Mouse (Mus musculus): ENCODE measurements at regions not wholly inside any gene's neighbourhood (a gene's known extent, or its start where the extent isn't known, plus 50 kb on each side); places are given as distances from the start of the nearest gene placed in this dataset.

DNA sequence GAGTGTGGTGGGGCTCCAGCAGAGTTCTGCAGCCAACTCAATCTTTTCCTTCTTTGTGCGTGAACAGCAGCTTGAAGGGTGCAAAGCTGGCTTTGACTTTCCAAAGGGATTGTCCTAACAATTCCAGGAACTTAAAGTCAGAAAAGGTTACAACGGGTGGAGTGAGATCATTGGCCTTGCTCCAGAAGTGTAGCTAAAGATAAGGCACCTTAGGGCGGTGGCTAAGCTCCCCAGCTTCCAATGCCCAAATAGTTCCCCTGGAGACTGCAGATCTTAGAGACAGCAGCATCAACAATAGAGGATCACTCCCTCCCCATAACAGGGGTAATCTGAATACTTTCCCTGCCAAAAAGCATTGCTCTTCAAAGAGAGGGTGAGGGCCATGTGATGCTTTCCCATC, 62.3 kb upstream of the Cd93 start:
- DNase-seq: no peak

DNA sequence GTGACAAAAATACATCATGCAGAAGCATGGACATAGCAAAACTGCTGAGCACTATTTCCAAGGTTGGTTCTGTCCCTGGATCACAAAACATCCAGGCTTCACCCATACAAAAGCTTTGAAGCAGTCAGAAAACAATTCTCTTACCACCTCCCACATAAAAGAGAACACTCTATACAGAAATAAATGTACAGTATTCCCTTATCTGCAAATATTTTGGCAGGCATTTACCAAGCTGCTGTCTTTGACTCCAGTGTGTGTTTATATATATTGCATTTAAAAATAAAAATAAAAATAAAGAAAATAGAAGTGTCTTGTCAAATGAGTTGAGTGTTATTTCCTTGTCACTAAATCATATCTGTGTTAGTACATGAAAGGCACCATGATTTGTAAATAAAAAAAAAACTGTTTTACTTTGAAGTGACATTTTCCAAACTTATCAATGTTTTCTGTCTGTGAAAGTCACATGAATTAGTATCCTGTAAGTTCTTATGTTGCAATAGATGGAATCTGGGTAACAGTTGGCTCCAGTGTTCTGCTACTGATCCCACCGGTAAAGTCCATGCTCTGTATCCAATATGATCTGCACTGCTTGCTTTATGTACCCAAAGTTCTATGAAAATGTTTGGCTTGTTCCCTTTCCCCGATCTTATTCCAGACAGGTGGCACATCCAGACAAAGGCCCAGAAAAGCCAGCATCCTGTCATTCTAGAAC, 59.9 kb upstream of the Cd93 start:
- DNase-seq: no peak

DNA sequence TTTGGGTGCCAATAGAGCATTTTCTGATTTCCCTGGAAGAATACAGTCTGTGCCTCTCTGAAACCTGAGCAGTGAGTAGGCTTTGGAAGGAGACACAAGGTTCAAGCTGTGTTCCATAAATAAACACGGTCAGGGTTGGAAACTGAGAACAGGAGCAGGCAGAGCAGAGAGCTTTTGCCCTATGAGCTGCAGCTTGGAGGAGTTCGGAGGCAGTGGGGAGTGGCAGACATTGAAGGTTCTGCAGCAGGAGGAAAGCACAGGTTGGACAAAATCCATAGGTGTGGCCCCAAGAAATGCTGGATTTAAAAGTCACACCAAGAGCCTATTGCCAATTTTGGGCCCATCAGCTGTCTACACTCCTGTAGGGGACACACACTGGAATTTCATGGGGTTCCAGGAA, 59.0 kb upstream of the Cd93 start:
- DNase-seq: no peak

DNA sequence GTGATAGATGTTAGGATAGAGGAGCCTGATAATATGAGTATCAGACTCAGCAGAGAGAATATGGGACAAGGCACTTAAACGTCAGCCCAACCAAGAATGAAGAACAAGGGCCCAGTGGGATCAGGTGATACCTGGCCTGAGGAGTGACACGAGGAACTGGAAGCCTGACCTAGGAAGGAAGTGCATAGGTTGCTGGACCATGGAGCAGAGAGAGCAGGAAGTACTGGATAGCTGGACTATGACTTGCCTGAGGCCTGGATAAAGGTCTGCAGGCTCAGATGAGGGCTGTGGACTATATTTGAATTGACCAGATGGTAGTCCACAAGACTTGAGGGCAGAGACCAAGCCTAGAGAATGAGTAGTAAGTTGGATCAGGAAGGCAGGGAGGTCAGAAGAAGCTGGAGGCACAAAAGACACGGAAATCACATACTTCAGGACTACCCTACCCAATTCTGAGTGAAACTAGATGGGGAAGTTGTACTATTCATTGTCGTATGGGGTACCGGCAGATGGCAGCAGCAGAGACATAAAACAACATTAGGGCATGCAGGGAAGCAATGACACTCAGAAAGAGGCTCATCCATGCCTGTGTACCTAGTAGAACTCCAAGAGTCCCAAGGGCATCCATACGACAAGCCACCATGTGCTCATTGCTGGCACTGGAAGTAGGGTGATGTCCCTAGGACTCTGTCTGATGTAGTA, 57.0 kb upstream of the Cd93 start:
- DNase-seq: no peak

DNA sequence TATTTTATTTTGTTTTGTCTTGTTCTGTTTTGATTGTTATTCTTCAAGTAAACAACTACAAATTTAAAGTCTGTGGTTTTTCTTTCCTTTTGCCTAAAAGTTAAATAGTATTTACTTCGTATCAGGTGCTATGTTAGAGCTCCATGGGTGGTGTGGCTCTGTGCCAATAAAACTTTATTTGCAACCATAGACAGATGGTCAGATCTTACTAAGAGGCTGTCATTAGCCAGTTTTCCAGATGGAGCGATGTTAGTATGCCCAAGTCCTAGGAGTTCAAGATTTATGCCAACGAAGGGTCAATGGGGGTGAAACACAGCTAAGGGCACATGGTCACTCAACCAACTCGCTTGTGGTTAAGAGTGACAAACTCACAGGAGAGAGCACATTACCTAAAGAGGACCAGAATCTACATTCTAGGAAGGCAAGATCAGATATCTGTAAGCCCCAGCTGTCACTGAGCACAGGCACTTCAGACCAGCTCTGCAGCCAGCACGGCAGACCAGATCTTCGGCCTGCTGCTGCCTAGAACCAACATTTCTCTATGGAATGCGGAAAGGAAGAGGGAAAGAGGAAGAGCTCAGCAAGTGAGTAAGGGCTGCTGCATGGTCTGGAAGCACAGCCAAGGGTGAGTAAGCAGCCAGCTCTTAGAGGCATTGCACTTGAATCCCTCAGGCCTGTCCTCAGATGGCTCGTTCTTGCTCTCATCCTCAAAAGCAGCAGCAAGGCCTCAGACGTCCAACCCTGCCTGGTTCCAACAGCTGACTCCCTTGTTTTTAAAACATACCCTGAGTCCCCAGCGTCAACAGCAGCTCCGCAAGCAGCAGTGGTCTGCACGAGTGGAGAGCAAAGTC, 54.3 kb upstream of the Cd93 start:
- DNase-seq: no peak

DNA sequence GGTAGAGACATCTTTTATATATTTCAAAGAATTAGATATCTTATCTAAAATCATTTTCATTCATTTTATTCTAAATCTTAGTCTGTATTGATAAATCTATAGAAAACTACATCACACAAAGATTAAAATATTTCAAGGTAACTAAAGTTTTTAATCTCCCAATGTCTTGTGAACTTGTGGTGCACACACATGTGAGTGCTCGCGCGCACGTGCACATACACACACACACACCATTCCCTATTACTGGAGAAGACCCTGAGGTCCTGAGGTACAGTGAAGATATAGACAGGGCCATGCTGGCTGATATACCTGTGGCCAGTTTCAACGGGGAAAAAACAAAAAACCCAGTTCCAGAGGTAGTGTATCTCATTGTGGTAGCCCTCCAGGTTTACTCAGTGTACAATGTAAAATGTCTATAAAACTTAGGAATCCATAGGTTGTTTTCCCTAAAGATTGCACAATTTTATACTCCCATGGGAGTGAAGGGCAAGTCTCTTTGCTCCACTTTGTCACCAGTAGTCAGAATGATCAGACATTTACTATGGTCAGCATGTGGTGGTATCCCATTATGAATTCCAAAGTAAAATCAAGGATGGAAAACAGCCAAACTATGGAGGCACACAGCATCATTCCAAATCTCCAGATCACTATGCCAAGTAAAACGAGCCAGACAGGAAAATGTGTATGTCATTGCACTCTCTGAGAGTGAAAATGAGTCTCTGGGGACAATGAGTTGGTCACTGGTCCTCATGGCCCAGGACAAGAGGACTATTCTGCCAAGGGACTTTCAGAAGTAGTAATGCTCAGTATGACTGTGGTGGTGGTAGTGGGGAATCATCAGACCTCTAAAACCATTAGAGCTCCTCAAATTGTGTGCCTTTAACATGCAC, 53.0 kb upstream of the Cd93 start:
- DNase-seq: no peak

DNA sequence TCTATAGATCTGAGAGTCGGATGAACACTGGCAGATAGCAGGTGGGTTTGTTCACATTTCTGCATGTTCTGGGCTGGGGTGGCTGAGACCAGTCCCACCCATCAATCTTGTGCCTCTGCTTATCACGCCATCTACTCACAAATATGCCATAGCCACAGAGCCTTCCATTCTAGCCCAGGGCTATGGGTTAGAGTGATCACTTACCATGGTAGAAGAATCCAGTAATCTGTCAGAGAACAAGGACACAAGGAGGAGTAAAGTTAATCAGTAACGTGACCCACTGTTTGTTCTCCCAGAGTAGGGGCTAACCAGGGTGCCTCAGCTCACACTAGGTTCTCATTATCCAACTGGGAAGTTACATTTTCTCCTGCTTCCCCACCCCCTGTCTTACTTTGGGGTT, 52.1 kb upstream of the Cd93 start:
- DNase-seq: no peak

DNA sequence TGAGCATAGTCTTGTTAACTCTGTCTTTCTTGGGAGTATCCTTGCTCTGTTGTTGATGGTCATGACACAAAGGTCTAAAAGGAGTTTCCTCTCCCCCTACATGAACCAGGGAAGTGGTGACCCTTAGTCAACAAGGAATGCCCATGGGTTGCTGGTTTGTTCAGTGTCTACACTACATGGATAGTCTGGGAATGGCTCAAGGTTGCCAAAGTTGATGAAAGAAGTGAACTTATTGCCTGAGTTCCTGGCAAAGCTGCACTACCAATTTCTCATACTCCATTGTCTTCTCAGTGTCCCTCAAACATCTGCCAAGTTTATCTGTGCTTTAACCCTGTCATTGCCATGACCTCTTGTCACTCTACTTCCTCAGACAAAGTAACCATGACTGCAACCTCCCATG, 49.9 kb upstream of the Cd93 start:
- no peak for DNase-seq

Data from adrenal gland, postnatal 14 days (tissue).